Mouse (Mus musculus) spleen, adult 2 months (tissue): Measurements from ENCODE around the gene Kctd19. TPM values are rescaled to one million over a fixed set of nuclear protein-coding genes. Genes with fewer than 3 reads are reported as not detected.

ENCODE experiments used
- DNase-seq, 2 experiments: peaks; one replicate each; pipeline versions ENCODE4 v3.0.0 to v3.0.0-alpha.2; 2012 to 2021; ENCODE audit warnings: low spot score in 2 of 2, low read depth in 1 of 2
- H3K27ac ChIP-seq: fragments of 200-500 bp; 2 replicates; pipeline ENCODE4 v1.5.1; 2012; ENCODE audit warnings: low read length, inconsistent platforms; ENCODE audit not compliant: insufficient read depth
- H3K27me3 ChIP-seq: fragments of 200-500 bp; 2 replicates; pipeline ENCODE4 v1.6.1; 2012; ENCODE audit warnings: mild to moderate bottlenecking, moderate library complexity, low read length, inconsistent platforms; ENCODE audit not compliant: control insufficient read depth, insufficient read depth
- H3K36me3 ChIP-seq: fragments of 200-500 bp; 2 replicates; pipeline ENCODE4 v1.6.1; 2012; ENCODE audit warnings: mild to moderate bottlenecking, low read length, inconsistent platforms; ENCODE audit not compliant: control insufficient read depth, insufficient read depth
- H3K4me1 ChIP-seq: fragments of 200-500 bp; 2 replicates; pipeline ENCODE4 v1.6.1; 2011; ENCODE audit warnings: inconsistent platforms; ENCODE audit not compliant: control insufficient read depth, insufficient read depth, insufficient read length
- H3K4me3 ChIP-seq: fragments of 200-500 bp; 2 replicates; pipeline ENCODE4 v1.5.1; 2011; ENCODE audit warnings: mild to moderate bottlenecking, inconsistent platforms; ENCODE audit not compliant: insufficient read depth, insufficient read length; ENCODE audit errors: extremely low read depth
- CTCF ChIP-seq: fragments of 200-500 bp; IDR thresholded peaks from 2 replicates; pipeline ENCODE4 v1.5.1; 2011; ENCODE audit warnings: mild to moderate bottlenecking, inconsistent platforms; ENCODE audit not compliant: insufficient read depth, insufficient read length, insufficient replicate concordance; ENCODE audit errors: extremely low read depth
- POLR2A ChIP-seq: fragments of 200-500 bp; IDR thresholded peaks from 2 replicates; pipeline ENCODE4 v1.6.1; 2011; ENCODE audit warnings: low read depth, low read length, inconsistent platforms
- WGBS: fragments of 180-500 bp; shearing (Covaris S2); methylation state at CpG from one replicate; pipeline ENCODE4 v1.1.7; 2018; 5-methylcytosine and 5-hydroxymethylcytosine counted together
- polyA plus RNA-seq: library from polyadenylated mRNA; depleted of rRNA; stranded (reverse); fragments of >200 nt; gene quantifications from 2 replicates; pipeline ENCODE4 v1.2.3, GENCODE M21; 2012; rRNA removed

Kctd19 gene
- polyA plus RNA-seq: 0.42 and 0.62 TPM in 2 replicates

DNA sequence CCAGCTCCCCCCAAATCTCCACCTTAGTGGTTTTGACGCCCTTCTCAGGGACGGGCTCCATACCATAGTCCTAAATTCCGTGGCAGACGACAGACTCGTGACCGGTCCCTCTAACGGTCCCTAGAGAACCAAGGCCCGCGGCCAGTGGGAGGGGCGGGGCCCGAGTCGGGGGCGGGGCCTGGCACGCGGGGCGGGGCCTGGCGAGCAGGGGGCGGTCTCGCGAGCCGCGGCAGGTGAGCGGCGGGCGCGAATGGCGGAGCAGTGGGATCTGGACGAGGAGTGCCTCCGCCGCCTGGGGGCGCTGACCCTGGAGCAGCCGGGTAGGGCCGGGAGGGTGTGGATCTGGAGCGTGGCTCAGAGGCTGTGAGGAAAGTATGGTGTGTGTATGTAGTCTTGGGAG, at the start of gene Kctd19, which contains the start of gene Lrrc36:
Gene Kctd19, minus strand, starts transcription at position 112 of the 400 bp plus-strand sequence.
Gene Lrrc36, plus strand, starts transcription at position 181 of the 400 bp plus-strand sequence.
- 2% methylated on average over 34 of the region's 34 CpGs for whole genome bisulfite sequencing
- DNase-seq: no peak
- peaks cover 5% of the 10 kb centered on the region for H3K27me3 ChIP-seq
- H3K4me1 ChIP-seq: no peaks in the 10 kb centered on the region; the same call in 1 of the 2 replicates
- no peaks in the 10 kb centered on the region for H3K36me3 ChIP-seq
- no peak within 1 kb of the TSS for H3K4me3 ChIP-seq
- TF ChIP-seq POLR2A (no peak), CTCF (no peak)
- no peak within 1 kb of the TSS for H3K27ac ChIP-seq

DNA sequence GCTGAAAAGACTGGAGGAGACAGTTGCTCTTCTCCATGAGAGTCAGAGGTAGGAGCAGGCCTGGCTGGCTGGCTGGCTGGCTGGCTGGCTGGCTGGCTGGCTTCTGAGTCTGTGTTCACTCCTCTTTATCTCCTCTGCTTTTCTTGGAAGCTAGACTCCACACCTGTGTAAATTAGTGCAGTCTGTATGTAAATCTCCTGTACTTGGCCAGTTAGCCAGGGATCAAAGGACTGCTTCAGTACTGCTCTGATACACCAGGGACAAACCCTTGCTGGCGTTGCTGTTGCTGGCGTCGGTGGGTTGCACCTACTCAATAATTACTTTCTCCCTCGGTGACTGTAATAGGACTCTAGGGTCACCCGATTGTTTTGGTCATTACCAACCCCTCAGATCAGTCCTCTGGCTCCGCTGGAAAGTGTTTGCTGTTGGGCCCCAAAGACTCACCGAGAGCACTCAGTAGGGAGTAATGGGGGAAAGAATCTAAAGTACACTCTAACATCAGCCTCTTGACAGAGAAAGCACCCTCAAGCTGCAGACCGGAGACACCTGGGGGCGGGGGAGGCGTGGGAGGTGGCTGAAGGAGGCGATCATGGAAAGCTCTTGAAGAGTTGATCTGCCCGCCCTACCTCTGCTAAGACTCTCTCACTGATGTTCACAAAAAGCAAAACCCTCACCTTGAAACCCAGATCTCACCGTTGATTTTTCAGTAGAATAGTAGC, 47.9 kb upstream of the Kctd19 start:
- Histone ChIP-seq H3K27me3 (no peaks in the 10 kb centered on the region), H3K27ac (no peak overlapping the region), H3K36me3 (no peaks in the 10 kb centered on the region), H3K4me3 (no peak overlapping the region), H3K4me1 (no peaks in the 10 kb centered on the region)
- no peak for TF ChIP-seq POLR2A
- TF ChIP-seq CTCF: no peak
- 88% methylated on average over 13 of the region's 13 CpGs for WGBS
- no peak for DNase-seq

DNA sequence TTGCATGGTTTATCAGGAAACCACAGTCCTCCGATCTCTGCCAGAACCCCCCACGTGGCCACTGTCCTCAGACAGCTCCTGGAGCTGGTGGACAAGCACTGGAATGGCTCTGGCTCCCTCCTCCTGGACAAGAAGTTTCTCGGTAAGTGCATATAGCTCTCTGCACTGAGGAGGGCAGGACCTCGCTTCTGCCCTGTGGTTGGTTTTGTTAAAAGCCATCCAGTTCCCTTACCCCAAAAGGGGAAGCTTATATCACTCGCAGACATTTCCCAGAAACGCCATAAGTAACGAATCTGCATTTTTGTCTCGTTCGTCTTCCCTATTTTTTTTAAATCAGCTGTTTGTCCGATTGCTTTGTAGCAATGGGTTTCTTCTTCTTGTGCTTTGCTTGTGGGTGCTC, 41.9 kb upstream of the Kctd19 start:
- H3K36me3 ChIP-seq: no peaks in the 10 kb centered on the region
- no peaks in the 10 kb centered on the region for H3K27me3 ChIP-seq
- no peak for TF ChIP-seq POLR2A
- no peak for TF ChIP-seq CTCF
- no peaks in the 10 kb centered on the region for H3K4me1 ChIP-seq
- DNase-seq: no peak
- H3K27ac ChIP-seq: peak overlapping the region; percentile 37; the same call in 1 of the 2 replicates
- 8% methylated on average over 10 of the region's 10 CpGs for WGBS
- no peak overlapping the region for H3K4me3 ChIP-seq

DNA sequence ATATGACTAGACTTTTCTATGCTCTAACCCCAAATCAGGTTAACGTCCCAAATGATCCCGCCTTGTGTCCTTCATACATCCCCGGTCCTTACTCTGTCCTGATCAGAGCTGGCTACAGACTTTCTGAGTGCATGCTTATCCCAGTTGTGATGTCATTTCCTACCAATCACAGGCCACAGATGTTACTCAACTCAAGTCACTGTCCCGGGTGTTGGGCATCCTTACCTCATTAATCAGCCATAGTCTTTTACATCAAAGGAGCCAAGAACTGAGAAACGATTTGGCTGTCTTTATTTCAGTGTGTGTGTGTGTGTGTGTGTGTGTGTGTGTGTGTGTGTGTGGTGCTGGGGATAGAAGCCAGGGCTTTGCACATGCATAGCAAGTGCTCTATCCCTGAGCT, 40.8 kb upstream of the Kctd19 start:
- Histone ChIP-seq H3K27me3 (no peaks in the 10 kb centered on the region), H3K36me3 (no peaks in the 10 kb centered on the region), H3K4me1 (no peaks in the 10 kb centered on the region), H3K27ac (no peak overlapping the region), H3K4me3 (no peak overlapping the region)
- no peak for TF ChIP-seq POLR2A
- TF ChIP-seq CTCF: no peak
- 70% methylated on average over 5 of the region's 5 CpGs for WGBS
- no peak for DNase-seq

DNA sequence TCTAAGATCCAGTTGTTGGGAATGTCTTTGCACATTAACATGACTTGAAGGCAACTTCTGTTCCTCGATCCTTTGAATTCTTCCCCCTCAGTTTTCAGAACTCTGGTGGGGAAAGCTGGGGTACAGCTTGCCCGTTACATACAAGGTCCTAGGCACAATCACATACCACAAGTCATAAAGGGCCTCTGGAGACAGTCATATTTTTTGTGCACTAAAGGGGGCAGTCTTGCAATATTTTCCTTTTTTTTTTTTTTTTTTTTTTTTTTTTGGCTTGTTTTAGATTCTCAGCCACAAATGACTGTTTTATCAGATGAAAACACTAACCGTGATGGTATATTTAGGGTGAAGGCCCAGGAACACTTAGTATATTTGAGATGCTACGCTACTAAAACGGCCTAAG, 40.0 kb upstream of the Kctd19 start:
- no peak for TF ChIP-seq CTCF
- TF ChIP-seq POLR2A: no peak
- Histone ChIP-seq H3K36me3 (no peaks in the 10 kb centered on the region), H3K4me3 (no peak overlapping the region), H3K27ac (no peak overlapping the region), H3K4me1 (no peaks in the 10 kb centered on the region), H3K27me3 (no peaks in the 10 kb centered on the region)
- WGBS: 22% methylated on average over 5 of the region's 5 CpGs
- no peak for DNase-seq

DNA sequence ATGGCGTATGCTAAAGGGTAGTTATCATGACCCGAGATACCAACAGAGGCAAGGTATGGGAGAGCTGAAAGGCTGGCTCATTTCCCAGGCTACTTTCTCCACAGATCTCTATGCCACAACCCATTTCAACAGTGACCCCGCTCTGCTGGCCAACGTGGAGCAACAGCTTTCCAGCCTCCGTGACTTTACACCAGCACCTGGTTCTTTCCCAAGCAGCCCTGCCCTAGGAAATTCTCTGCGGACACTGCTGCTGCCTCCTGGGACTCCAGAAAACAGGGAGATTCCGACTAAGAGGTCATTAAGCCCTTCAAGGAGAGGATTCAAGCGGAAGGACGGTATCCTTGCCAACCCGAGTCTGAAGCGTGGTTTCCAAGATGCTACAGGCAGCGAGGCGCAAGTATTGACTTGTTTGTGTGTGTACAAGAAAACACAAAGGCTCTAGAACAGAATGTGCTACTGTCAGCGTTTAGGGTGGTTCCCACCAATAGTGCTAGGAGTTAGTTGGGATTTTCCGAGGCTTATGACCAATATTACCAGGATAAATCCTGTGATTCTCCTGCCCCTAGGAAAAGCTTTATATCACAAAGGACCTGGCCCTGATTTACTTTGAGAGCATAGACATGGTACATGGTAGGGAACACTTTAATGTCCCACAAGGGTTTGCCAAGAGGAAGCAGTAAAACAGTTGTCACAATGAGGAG, 38.8 kb upstream of the Kctd19 start:
- TF ChIP-seq CTCF (no peak), POLR2A (no peak)
- Histone ChIP-seq H3K4me1 (no peaks in the 10 kb centered on the region), H3K27me3 (no peaks in the 10 kb centered on the region), H3K4me3 (no peak overlapping the region), H3K36me3 (no peaks in the 10 kb centered on the region), H3K27ac (no peak overlapping the region)
- DNase-seq: no peak
- 77% methylated on average over 15 of the region's 15 CpGs for WGBS

DNA sequence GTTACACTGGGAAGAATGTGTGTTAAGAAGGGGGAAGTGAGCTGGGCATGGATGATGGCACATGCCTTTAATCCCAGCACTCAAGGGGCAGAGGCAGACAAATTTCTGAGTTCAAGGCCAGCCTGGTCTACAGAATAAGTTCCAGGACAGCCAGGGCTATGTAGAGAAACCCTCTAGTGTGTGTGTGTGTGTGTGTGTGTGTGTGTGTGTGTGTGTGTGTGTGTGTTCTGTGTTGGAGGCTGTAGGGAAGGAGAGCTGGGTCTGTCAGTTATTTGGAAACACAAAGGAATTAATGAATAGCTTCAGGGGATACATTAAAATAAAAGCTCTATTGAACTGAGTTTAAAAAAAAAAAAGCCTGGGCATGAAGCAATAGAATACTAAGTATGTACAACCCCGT, 37.7 kb upstream of the Kctd19 start:
- Histone ChIP-seq H3K27me3 (no peaks in the 10 kb centered on the region), H3K36me3 (no peaks in the 10 kb centered on the region), H3K4me1 (no peaks in the 10 kb centered on the region), H3K4me3 (no peak overlapping the region), H3K27ac (no peak overlapping the region)
- no peak for DNase-seq
- no peak for TF ChIP-seq POLR2A
- no peak for TF ChIP-seq CTCF
- WGBS: 85% methylated on average over 1 of the region's 1 CpGs
